Mouse (Mus musculus): Measurements from ENCODE around the gene Mlec.
A peak's percentile ranks its signal among the peaks of the same experiment; 100 is the strongest.
"Not testable (repeated sequence)": the region's sequence is repeated elsewhere in the genome, so short reads cannot be mapped to it uniquely, and the experiment has no call there.

The Mlec gene

GRCm38 (mm10) chr5:115177866-115178265 lies 19.9 kb upstream of the Mlec start:
- no peak for DNase-seq

- DNase-seq: peak; percentile 62
Measured at GRCm38 (mm10) chr5:115174554-115174953, 16.6 kb upstream of the Mlec start.

DNA sequence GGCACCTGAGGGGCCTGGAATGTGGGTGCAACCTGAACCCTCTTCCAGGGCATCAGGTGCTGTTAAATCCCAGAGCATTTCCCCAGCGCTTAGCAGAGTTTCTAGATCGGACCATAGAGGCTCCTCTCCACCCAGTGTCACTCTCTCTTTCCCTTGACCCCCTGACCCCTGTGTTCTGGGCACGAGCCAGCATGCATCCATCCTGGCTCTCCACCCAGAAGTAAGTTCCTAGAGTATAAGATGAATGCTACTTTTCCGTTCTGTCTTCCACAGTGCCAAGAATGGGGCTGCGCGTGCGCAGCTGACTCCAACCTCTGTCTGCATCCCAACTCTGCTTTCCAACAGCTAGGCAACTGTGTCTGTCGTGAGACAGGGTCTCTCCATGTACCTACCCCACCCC lies 12.2 kb upstream of the Mlec start:
- DNase-seq: no peak

DNA sequence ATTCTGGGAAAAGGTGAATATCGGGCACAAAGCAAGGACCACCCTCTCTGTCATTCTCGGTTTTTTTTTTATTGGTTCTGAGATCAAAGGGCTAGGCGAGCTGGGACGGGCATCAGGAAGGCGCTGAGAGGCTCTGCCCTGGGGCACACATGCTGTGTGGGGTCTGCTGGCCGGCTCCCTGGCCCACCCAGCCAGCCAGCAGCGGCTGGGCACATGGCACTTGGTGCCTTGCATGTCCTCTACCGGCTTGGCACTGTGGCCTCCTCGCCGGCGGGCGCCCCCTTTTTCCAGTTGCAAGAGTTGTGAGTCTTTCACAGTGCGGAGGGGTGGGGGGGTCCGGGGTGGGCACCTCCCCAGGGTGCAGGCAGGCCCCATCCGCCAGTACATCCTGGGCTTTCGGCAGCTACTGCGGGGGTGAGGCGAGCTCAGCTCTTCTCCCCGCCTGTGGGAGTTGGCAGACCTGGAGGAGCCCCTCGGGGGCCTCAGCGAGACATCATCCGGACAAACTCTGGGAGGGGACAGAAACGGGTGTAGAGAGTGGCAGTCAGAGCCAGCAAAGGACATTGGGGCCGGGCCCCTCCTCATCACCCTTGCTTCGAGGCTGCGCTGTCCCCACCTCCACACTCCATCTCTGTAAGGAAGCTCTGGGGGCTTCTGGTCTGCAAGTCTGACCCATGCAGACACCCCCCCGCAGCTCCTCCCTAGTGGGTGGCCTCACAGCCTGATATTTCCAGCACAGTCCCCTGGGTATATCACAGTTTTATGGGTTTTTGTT lies 10.8 kb upstream of the Mlec start:
- DNase-seq: peak; percentile 67

GRCm38 (mm10) chr5:115167396-115167795 lies 9.4 kb upstream of the Mlec start:
- peak; percentile 80 for DNase-seq

DNA sequence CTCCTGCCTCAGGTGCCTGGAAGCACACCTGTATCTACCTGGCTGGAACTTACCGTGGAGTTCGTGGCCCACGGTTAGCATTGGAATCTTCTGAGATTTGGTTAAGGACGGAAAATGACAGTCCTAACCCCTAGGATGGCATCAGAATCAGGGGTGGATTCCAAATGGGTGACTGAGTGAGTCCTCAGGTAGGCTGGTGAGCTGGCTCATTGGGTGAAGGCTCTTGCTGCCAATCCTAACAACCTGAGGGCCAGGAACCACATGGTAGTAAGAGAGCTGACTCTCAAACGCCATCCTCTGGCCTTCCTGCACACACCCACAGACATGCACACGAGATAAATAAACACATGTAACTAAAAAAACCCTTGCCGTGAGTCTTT lies 8.8 kb upstream of the Mlec start:
- peak; percentile 29 for DNase-seq

GRCm38 (mm10) chr5:115165895-115166814 lies 8.2 kb upstream of the Mlec start:
- DNase-seq: peak; percentile 56

GRCm38 (mm10) chr5:115165351-115165750 lies 7.4 kb upstream of the Mlec start:
- peak; percentile 66 for DNase-seq

DNA sequence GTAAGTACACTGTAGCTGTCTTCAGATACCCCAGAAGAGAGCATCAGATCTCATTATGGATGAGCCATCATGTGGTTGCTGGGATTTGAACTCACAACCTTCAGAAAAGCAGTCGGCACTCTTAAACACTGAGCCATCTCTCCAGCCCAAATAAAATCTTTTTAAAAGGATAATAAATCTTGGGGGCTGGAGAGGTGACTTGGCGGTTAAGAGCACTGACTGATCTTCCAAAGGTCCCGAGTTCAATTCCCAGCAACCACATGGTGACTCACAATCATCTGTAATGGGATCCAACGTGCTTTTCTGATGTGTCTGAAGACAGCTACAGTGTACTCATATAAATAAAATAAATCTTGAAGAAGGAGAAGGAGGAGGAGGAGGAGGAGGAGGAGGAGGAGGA lies 6.5 kb upstream of the Mlec start:
- DNase-seq: not testable (repeated sequence)

DNA sequence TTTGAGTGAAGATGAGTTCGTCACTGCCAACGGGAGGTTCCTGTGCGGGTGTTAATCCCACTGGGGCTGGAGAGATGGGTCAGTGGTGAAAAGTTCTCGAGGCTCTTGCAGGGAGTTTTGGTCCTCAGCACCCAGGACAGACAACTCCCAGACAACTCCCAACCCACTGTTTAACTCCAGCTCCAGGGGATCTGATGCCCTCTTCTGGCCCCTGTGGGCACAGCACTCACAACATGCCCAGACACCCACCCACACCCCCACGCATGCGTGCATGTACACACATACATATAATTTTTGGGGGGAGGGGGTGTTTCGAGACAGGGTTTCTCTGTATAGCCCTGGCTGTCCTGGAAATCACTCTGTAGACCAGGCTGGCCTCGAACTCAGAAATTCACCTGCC lies 5.6 kb upstream of the Mlec start:
- peak; percentile 82 for DNase-seq

DNA sequence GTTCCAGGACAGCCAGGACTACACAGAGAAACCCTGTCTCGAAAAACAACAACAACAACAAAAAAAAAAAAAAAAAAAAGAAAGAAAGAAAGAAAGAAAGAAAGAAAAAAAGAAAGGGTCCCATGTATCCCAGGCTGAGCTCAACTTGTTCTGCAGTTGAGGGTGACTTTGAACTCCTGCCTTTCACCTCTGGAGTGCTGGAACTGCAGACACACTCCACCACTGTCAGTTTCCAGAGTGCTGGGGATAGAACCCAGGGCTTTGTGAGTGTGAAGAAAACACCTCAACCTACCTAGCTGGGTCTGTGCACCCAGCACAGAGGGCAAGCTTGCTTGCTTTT lies 3.9 kb upstream of the Mlec start:
- DNase-seq: not testable (repeated sequence)

- no peak for DNase-seq
Measured at GRCm38 (mm10) chr5:115161064-115161939, 3.3 kb upstream of the Mlec start.

DNA sequence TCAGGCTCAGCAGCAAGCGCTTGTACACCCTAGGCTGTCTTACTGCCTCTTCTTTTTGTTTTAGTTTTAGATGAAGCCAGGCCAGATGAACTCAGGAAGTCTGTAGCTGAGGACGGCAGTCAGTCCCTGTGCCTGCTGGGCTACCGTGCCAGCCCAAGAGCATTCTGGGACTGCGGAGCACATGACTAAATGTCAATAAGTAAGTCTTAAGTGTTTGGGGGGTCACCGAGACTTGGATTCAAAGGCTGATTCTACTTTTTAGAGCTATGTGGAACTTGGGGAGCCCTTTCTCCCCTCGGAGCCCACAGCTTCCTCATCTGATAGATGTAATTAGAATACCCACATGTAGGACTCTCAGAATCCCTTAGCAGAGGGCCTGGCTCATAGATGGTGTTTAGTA lies 2.7 kb upstream of the Mlec start:
- no peak for DNase-seq

DNA sequence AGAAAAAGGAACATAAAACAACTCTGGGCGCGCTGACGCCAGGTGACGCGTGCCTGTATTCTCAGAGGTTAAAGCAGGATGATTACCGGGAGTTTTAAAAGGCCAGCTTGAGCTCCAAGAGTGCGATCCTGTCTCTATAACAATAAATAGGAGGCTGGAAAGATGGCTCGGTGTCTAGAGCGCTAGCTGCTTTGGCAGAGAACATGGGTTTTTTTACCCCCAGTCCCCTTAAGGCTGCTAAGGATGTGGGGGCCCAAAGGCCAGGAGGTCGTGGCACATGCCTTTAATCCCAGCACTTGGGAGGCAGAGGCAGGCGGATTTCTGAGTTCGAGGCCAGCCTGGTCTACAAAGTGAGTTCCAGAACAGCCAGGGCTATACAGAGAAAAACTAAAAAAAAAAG lies 1.2 kb upstream of the Mlec start:
- DNase-seq: no peak

DNA sequence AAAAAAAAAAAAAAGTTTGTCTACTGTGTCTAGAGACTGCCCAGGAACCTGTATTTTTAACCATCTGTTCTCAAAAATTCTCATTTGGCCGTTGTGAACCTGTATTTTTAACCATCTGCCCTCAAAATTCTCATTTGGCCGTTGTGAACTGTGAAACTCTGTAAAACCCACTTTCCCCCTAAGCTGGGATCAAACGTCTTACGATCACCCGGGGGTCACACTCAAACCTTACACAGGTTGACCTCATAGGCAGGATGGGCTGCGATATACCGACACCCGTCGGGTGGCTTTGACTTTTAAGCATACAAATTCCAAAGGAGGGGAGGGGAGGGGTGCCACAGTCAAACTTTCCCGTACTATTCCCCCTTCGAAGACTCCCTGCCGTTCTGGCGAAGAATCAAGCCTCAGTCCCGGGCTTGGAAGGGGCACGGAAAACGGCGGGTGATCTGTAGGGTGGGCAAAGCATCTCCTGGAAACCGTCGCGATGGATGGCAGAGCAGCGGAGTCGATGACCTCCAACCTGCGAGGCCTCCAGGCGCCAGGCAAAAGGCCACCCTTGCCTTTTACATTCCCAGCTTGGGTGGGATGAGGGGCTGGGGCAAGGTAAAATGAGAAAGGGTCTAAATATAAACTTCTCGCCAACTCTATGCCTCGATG lies 918 bp downstream of the Mlec start:
- DNase-seq: peak; percentile 58

DNA sequence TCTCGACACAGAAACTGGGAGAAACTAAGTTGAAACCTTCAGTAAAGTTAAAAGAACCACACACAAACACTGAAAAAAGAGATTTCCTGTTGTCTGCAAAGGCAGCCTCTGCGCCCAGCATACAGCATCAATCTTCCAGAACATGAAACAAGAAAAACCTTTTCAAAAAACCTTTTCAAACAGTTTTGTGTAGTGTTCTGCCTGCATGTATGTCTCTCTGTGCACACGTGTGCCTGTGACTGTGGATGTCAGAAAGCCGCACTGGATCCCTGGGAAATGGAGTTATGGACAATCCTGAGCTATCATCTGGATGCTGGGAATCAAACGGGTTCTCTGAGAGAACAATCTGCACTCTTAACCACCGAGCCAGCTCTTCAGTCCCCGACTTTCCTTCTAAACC lies 1.6 kb downstream of the Mlec start:
- DNase-seq: peak; percentile 45

GRCm38 (mm10) chr5:115155831-115156230 lies 2.1 kb downstream of the Mlec start:
- DNase-seq: peak; percentile 54

GRCm38 (mm10) chr5:115155156-115155631 lies 2.8 kb downstream of the Mlec start:
- DNase-seq: peak; percentile 26

DNA sequence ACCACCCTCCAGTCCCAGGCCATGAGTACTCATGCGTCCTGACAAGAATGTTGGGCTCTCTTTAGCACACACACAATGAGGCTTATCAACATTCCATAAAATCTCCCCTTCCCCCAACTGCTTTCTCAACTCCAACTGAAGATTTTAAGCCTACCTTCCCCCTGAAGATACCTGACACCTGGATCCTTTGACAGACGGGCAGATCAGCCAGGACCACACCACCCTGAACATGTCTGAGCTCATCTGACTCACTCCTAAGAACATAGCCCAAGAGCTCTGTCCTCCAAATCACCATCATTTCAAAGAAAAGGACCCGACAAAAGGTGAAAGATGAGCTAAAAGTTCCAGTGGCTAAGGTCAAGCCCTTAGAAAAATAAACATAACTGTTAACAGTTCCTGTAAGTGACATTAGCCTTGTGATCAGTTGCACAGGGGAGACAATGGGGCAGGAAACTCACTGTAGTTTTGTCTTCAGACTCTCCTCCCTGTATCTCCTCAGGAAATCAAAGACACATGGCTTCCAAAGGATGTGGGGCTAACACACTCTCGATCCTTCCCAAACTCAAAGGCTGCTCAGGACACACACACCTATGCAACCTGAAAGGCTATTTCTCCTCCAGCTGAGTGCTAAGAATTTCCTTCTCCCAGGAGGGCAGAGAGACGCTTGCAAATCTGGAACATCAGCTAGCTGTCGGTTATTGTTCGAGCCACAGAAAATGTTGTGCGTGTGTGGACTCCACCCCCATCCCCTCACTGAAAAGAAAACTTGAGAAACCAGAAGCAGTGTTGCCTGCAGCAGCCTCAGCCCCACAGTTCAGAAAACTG lies 5.6 kb downstream of the Mlec start:
- DNase-seq: no peak

GRCm38 (mm10) chr5:115151457-115151856 lies 6.5 kb downstream of the Mlec start:
- DNase-seq: no peak

DNA sequence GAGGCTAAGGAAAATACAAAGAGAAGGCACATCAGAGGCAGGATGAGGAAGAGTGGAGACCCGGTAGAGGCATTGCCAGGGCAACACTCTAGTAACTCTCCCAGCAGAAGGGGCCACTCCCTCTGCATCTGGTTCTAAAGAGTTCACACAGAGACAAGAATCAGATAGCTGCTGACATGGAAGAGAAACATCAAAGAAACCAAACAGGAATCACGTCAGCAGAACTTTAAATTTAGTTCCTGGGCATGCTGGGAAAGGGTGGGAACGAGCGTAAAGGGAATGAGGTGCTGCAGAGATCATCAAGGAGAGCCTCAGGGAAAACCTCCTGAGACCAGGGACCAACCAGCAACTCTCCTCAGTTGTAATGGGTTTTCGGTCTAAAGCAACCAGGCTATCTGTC lies 7.0 kb downstream of the Mlec start:
- peak; percentile 23 for DNase-seq
